Mouse (Mus musculus): ENCODE data around the gene Dmbx1. TPM values are rescaled to one million over a fixed set of nuclear protein-coding genes. Genes with fewer than 3 reads are reported as not detected.
A peak's percentile ranks its signal among the peaks of the same experiment; 100 is the strongest.

Dmbx1 gene
- total and polyA plus RNA-seq, 2 experiments from 2014 or later, result not detected

GRCm38 (mm10) chr4:115885846-115886245 lies 53.9 kb downstream of the Dmbx1 start:
- 64% methylated on average over 3 of the region's 3 CpGs for WGBS
- ATAC-seq (ENCODE audit: insufficient read depth, low read depth) (no peak), DNase-seq (ENCODE audit: low spot score) (no peak)
- no peak overlapping the region for H3K4me2 ChIP-seq (ENCODE audit: low read depth, low read length)
- no peak for TF ChIP-seq EP300 (IDR thresholded peaks at IDR 0.05; ENCODE audit: low read depth)
- no peak for TF ChIP-seq CTCF (IDR thresholded peaks at IDR 0.05; ENCODE audit: low read depth)
- H3K9me3 ChIP-seq (replicated peaks; ENCODE audit: control insufficient read depth, low read length), result no peaks in the 10 kb centered on the region
- no peak overlapping the region for H3K9ac ChIP-seq (replicated peaks; ENCODE audit: low read depth, low read length)
- no peak overlapping the region for H3K27ac ChIP-seq (ENCODE audit: low read depth)
- no peaks in the 10 kb centered on the region for H3K36me3 ChIP-seq (replicated peaks; ENCODE audit: control insufficient read depth, insufficient read depth, low read length)
- no peak overlapping the region for H3K4me3 ChIP-seq (ENCODE audit: low read depth, low read length)
- 0 out of 2 replicates have a peak, but pooled peaks cover 4% of the 10 kb centered on the region for H3K4me1 ChIP-seq (ENCODE audit: control insufficient read depth, insufficient read depth)
- peaks cover 25% of the 10 kb centered on the region for H3K27me3 ChIP-seq (ENCODE audit: control insufficient read depth, insufficient read depth, low read length)

DNA sequence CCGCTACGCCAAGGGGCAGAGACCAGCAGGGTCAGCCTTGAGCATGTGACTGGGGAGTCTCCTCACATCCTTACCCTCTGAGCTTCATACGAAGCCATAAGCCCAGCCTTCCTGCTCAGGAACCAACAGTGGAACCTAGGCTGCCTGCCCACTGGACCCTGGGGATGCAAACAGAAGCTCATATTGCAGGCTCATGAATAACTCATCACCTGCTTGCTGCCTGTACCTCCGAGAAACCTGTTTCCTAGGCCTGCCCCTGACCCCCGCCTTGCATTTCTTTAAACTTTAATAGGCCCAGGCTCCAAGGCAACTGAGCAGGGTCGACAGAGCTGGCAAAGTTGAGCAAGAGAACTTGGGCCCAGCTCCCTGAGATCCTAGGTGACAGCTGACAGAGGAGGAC lies 55.7 kb downstream of the Dmbx1 start, which contains the start of gene Kncn:
Gene Kncn (plus strand): TSS at position 379 of the 400 bp plus-strand sequence.
- ATAC-seq (ENCODE audit: insufficient read depth, low read depth) (no peak), DNase-seq (ENCODE audit: low spot score) (no peak)
- no peak within 1 kb of the TSS for H3K9ac ChIP-seq (replicated peaks; ENCODE audit: low read depth, low read length)
- H3K4me3 ChIP-seq (ENCODE audit: low read depth, low read length), result no peak within 1 kb of the TSS
- no peaks in the 10 kb centered on the region for H3K36me3 ChIP-seq (replicated peaks; ENCODE audit: control insufficient read depth, insufficient read depth, low read length)
- H3K27ac ChIP-seq (ENCODE audit: low read depth), result no peak within 1 kb of the TSS
- no peaks in the 10 kb centered on the region for H3K9me3 ChIP-seq (replicated peaks; ENCODE audit: control insufficient read depth, low read length)
- no peak for TF ChIP-seq EP300 (IDR thresholded peaks at IDR 0.05; ENCODE audit: low read depth)
- no peak for TF ChIP-seq CTCF (IDR thresholded peaks at IDR 0.05; ENCODE audit: low read depth)
- H3K4me2 ChIP-seq (ENCODE audit: low read depth, low read length), result no peak within 1 kb of the TSS
- H3K27me3 ChIP-seq (ENCODE audit: control insufficient read depth, insufficient read depth, low read length), result peaks cover 7% of the 10 kb centered on the region; the same call in 1 of the 2 replicates
- WGBS, result 69% methylated on average over 6 of the region's 6 CpGs
- no peaks in the 10 kb centered on the region for H3K4me1 ChIP-seq (ENCODE audit: control insufficient read depth, insufficient read depth)

DNA sequence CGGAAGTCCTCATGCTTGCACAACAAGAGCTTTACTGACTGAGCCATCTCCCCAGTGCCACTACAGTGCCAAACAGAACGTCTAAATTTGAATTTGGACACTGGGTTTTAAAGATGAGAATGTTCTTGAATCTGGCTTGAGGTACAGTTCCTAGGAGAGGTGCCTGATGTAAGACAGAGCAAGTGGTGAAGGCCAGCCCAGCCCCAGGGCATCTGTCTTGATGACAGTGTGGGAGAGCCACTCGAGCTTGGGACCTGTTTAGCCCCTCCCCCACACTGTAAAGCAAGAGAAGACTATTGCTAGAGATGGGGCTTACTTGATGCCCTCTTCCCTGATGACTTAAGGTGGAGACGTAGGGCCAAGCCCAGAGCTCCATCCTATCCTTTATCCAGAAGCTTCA lies 57.5 kb downstream of the Dmbx1 start:
- TF ChIP-seq EP300 (IDR thresholded peaks at IDR 0.05; ENCODE audit: low read depth), result no peak
- TF ChIP-seq CTCF (IDR thresholded peaks at IDR 0.05; ENCODE audit: low read depth), result no peak
- Histone ChIP-seq H3K9ac (replicated peaks; ENCODE audit: low read depth, low read length) (no peak overlapping the region), H3K4me2 (ENCODE audit: low read depth, low read length) (no peak overlapping the region), H3K36me3 (replicated peaks; ENCODE audit: control insufficient read depth, insufficient read depth, low read length) (no peaks in the 10 kb centered on the region), H3K4me3 (ENCODE audit: low read depth, low read length) (no peak overlapping the region), H3K9me3 (replicated peaks; ENCODE audit: control insufficient read depth, low read length) (no peaks in the 10 kb centered on the region), H3K27ac (ENCODE audit: low read depth) (no peak overlapping the region), H3K27me3 (ENCODE audit: control insufficient read depth, insufficient read depth, low read length) (no peaks in the 10 kb centered on the region), H3K4me1 (ENCODE audit: control insufficient read depth, insufficient read depth) (no peaks in the 10 kb centered on the region)
- ATAC-seq (ENCODE audit: insufficient read depth, low read depth) (no peak), DNase-seq (ENCODE audit: low spot score) (no peak)
- WGBS, result 45% methylated on average over 4 of the region's 4 CpGs

GRCm38 (mm10) chr4:115881183-115881582 lies 58.5 kb downstream of the Dmbx1 start:
- 26% methylated on average over 1 of the region's 1 CpGs for WGBS
- H3K27me3 ChIP-seq (ENCODE audit: control insufficient read depth, insufficient read depth, low read length), result no peaks in the 10 kb centered on the region
- DNase-seq (ENCODE audit: low spot score) (no peak), ATAC-seq (ENCODE audit: insufficient read depth, low read depth) (no peak)
- no peak overlapping the region for H3K27ac ChIP-seq (ENCODE audit: low read depth)
- no peak overlapping the region for H3K9ac ChIP-seq (replicated peaks; ENCODE audit: low read depth, low read length)
- H3K4me1 ChIP-seq (ENCODE audit: control insufficient read depth, insufficient read depth), result no peaks in the 10 kb centered on the region
- no peaks in the 10 kb centered on the region; the same call in 1 of the 2 replicates for H3K36me3 ChIP-seq (replicated peaks; ENCODE audit: control insufficient read depth, insufficient read depth, low read length)
- no peaks in the 10 kb centered on the region for H3K9me3 ChIP-seq (replicated peaks; ENCODE audit: control insufficient read depth, low read length)
- no peak overlapping the region for H3K4me3 ChIP-seq (ENCODE audit: low read depth, low read length)
- H3K4me2 ChIP-seq (ENCODE audit: low read depth, low read length), result no peak overlapping the region
- no peak for TF ChIP-seq CTCF (IDR thresholded peaks at IDR 0.05; ENCODE audit: low read depth)
- no peak for TF ChIP-seq EP300 (IDR thresholded peaks at IDR 0.05; ENCODE audit: low read depth)

GRCm38 (mm10) chr4:115878828-115879227 lies 60.9 kb downstream of the Dmbx1 start:
- no peaks in the 10 kb centered on the region for H3K9me3 ChIP-seq (replicated peaks; ENCODE audit: control insufficient read depth, low read length)
- no peak for DNase-seq (ENCODE audit: low spot score)
- 48% methylated on average over 9 of the region's 9 CpGs for WGBS
- no peak overlapping the region for H3K27ac ChIP-seq (ENCODE audit: low read depth)
- H3K4me1 ChIP-seq (ENCODE audit: control insufficient read depth, insufficient read depth), result no peaks in the 10 kb centered on the region
- H3K27me3 ChIP-seq (ENCODE audit: control insufficient read depth, insufficient read depth, low read length), result no peaks in the 10 kb centered on the region
- no peak overlapping the region for H3K9ac ChIP-seq (replicated peaks; ENCODE audit: low read depth, low read length)
- TF ChIP-seq CTCF (IDR thresholded peaks at IDR 0.05; ENCODE audit: low read depth), result no peak
- no peak for TF ChIP-seq EP300 (IDR thresholded peaks at IDR 0.05; ENCODE audit: low read depth)
- peaks cover 17% of the 10 kb centered on the region for H3K36me3 ChIP-seq (replicated peaks; ENCODE audit: control insufficient read depth, insufficient read depth, low read length)
- no peak overlapping the region for H3K4me3 ChIP-seq (ENCODE audit: low read depth, low read length)
- no peak overlapping the region for H3K4me2 ChIP-seq (ENCODE audit: low read depth, low read length)
- no peak for ATAC-seq (ENCODE audit: insufficient read depth, low read depth)

DNA sequence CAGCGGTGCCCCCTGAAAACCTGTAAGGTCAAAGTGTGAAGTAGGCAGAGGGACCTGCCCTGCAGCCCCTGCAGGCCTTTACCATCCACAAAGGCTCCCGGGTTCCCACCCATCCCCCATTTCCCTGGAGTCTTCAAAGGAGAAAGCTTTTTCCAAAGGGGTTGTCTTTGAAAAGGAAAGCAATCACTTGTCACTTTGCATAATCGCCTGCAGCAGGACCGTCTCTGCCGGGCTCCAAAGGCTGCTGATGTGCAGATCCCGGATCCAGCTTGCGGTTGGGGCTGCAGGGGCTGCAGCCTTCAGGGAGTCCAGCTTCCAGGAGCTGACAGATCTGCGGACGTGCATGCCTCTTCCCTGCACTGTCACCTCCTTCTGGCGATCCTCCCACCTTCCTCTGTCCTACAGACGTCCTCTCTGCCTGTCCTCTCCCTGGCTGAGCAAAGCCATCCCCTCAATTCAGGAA lies 61.5 kb downstream of the Dmbx1 start:
- H3K4me3 ChIP-seq (ENCODE audit: low read depth, low read length), result no peak overlapping the region
- 8% methylated on average over 11 of the region's 11 CpGs for WGBS
- peak; percentile 72 for ATAC-seq (ENCODE audit: insufficient read depth, low read depth)

More for the DNA sequence above, 61.5 kb downstream of the Dmbx1 start:
- no peak for DNase-seq (ENCODE audit: low spot score)
- H3K4me2 ChIP-seq (ENCODE audit: low read depth, low read length), result peak overlapping the region; percentile 29
- H3K27me3 ChIP-seq (ENCODE audit: control insufficient read depth, insufficient read depth, low read length), result no peaks in the 10 kb centered on the region
- H3K9ac ChIP-seq (replicated peaks; ENCODE audit: low read depth, low read length), result no peak overlapping the region
- H3K36me3 ChIP-seq (replicated peaks; ENCODE audit: control insufficient read depth, insufficient read depth, low read length), result peaks cover 23% of the 10 kb centered on the region
- H3K27ac ChIP-seq (ENCODE audit: low read depth), result no peak overlapping the region
- no peaks in the 10 kb centered on the region for H3K4me1 ChIP-seq (ENCODE audit: control insufficient read depth, insufficient read depth)
- H3K9me3 ChIP-seq (replicated peaks; ENCODE audit: control insufficient read depth, low read length), result no peaks in the 10 kb centered on the region
- TF ChIP-seq EP300 (IDR thresholded peaks at IDR 0.05; ENCODE audit: low read depth) (no peak), CTCF (IDR thresholded peaks at IDR 0.05; ENCODE audit: low read depth) (no peak)

Measured in heart, postnatal 0 days (tissue).